Mouse (Mus musculus) heart, embryonic 14.5 days (tissue): ENCODE data around the gene Abca5. TPM values are rescaled to one million over a fixed set of nuclear protein-coding genes. Genes with fewer than 3 reads are reported as not detected.

Experiments used
- ATAC-seq: fragments of 200-750 bp; cut with Nextera tagmentation; 2 replicates; pipeline ENCODE4 v1.8.0; 2017; ENCODE audit warnings: low read depth, moderate TSS enrichment; ENCODE audit not compliant: insufficient number of reproducible peaks, insufficient read depth, low FRiP score
- H3K27ac ChIP-seq, 2 experiments: fragments of 200-500 bp in 1 of 2; fragments of 300-500 bp in 1 of 2; sonication (generic) in 1 of 2; replicated peaks in 1 of 2; 2 replicates each; pipeline ENCODE4 v1.5.1; 2012 to 2014; ENCODE audit warnings: low read depth in 2 of 2, low read length in 2 of 2, control low read depth in 1 of 2, mild to moderate bottlenecking in 1 of 2, mixed read lengths in 1 of 2; ENCODE audit not compliant: control insufficient read depth in 1 of 2, insufficient read depth in 1 of 2
- H3K27me3 ChIP-seq: fragments of 300-500 bp; sonication (generic); 2 replicates; pipeline ENCODE4 v1.6.1; 2014; ENCODE audit warnings: mild to moderate bottlenecking, low read length, control low read depth; ENCODE audit not compliant: control insufficient read depth, insufficient read depth
- H3K36me3 ChIP-seq: fragments of 300-500 bp; sonication (generic); 2 replicates; pipeline ENCODE4 v1.6.1; 2014; ENCODE audit warnings: mild to moderate bottlenecking, control low read depth, low read length, mixed read lengths; ENCODE audit not compliant: control insufficient read depth, insufficient read depth
- H3K4me1 ChIP-seq, 2 experiments: fragments of 200-500 bp in 1 of 2; fragments of 300-500 bp in 1 of 2; sonication (generic) in 1 of 2; 2 replicates each; pipeline ENCODE4 v1.6.1; 2012 to 2014; ENCODE audit warnings: low read length in 2 of 2, control low read depth in 1 of 2, mixed read lengths in 1 of 2; ENCODE audit not compliant: control insufficient read depth in 2 of 2, insufficient read depth in 2 of 2
- H3K4me2 ChIP-seq: fragments of 300-500 bp; sonication (generic); 2 replicates; pipeline ENCODE4 v1.6.1; 2014; ENCODE audit warnings: mild to moderate bottlenecking, low read length
- H3K4me3 ChIP-seq, 2 experiments: fragments of 200-500 bp in 1 of 2; fragments of 300-500 bp in 1 of 2; sonication (generic) in 1 of 2; 2 replicates each; pipeline ENCODE4 v1.5.1; 2012 to 2014; ENCODE audit warnings: low read length in 2 of 2, mild to moderate bottlenecking in 2 of 2, control low read depth in 1 of 2, low read depth in 1 of 2, moderate library complexity in 1 of 2; ENCODE audit not compliant: control insufficient read depth in 1 of 2, insufficient read depth in 1 of 2
- H3K9ac ChIP-seq: fragments of 300-500 bp; sonication (generic); 2 replicates; pipeline ENCODE4 v1.6.1; 2014; ENCODE audit warnings: mild to moderate bottlenecking, low read length
- H3K9me3 ChIP-seq: fragments of 300-500 bp; sonication (generic); 2 replicates; pipeline ENCODE4 v1.6.1; 2016; ENCODE audit warnings: low read length, control low read depth; ENCODE audit not compliant: control insufficient read depth
- WGBS: fragments of 180-500 bp; shearing (Covaris S2); extraction: QIAGEN DNeasy Blood & Tissue Kit; methylation state at CpG from one replicate; pipeline ENCODE4 v1.1.7; 2014; 5-methylcytosine and 5-hydroxymethylcytosine counted together
- polyA plus RNA-seq: library from polyadenylated mRNA; unstranded; fragments of >200 nt; fragmentation: Nextera tagmentation; extraction: Ambion mirVana; gene quantifications from 2 replicates; pipeline ENCODE4 v1.2.1, GENCODE M21; 2014

The Abca5 gene
- polyA plus RNA-seq, 1 experiment from 2014 or later = 5.0 TPM

- Histone ChIP-seq H3K4me1 (no peaks in the 10 kb centered on the region), H3K4me2 (no peak overlapping the region), H3K4me3 (no peak overlapping the region), H3K36me3 (no peaks in the 10 kb centered on the region), H3K27ac (no peak overlapping the region), H3K9me3 (no peaks in the 10 kb centered on the region), H3K9ac (no peak overlapping the region), H3K27me3 (no peaks in the 10 kb centered on the region)
- 48% methylated on average over 3 of the region's 3 CpGs for WGBS
- ATAC-seq = no peak
These were observed 85.3 kb downstream of the Abca5 start for GRCm38 (mm10) chr11:110252256-110252655.

DNA sequence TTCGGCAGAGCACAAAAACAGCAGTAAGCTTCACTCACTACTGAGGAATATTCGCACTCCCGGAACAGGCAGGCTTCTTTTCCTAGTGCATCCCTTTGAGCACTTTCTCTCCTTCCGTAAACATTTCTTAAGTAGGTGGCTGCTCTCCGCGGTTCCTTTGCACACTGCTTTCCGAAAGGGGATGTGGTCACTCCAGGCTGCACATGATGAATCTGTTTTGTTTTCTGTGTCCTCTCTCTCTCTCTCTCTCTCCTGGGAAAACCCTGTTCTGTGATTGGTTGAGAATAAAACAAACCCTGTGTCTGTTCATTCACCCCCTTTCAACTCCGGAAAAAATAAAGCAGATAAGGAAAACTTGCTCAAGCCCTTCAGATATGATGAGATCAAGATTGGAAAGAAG, 86.0 kb downstream of the Abca5 start, which contains the start of gene Abca6:
Gene Abca6, minus strand, starts transcription at position 243 of the 400 bp plus-strand sequence.
- H3K27me3 ChIP-seq = no peaks in the 10 kb centered on the region
- ATAC-seq = no peak
- no peaks in the 10 kb centered on the region for H3K4me1 ChIP-seq
- WGBS = 16% methylated on average over 8 of the region's 8 CpGs
- H3K4me2 ChIP-seq = peak within 1 kb of the TSS; percentile 43
- no peaks in the 10 kb centered on the region for H3K36me3 ChIP-seq
- H3K4me3 ChIP-seq = peak within 1 kb of the TSS; percentile 5 to 32; a peak in 3 of 4 replicates
- no peak within 1 kb of the TSS for H3K9ac ChIP-seq
- peak within 1 kb of the TSS in 1 of 2 experiments; percentile 39; a peak in 1 of 4 replicates for H3K27ac ChIP-seq
- H3K9me3 ChIP-seq = no peaks in the 10 kb centered on the region

- Histone ChIP-seq H3K9me3 (peaks cover 3% of the 10 kb centered on the region), H3K4me1 (no peaks in the 10 kb centered on the region), H3K27ac (no peak overlapping the region), H3K36me3 (no peaks in the 10 kb centered on the region), H3K27me3 (no peaks in the 10 kb centered on the region), H3K4me2 (no peak overlapping the region), H3K4me3 (no peak overlapping the region), H3K9ac (no peak overlapping the region)
- ATAC-seq = no peak
- WGBS = 86% methylated on average over 10 of the region's 10 CpGs
These were observed 92.8 kb downstream of the Abca5 start for GRCm38 (mm10) chr11:110244730-110245129.

DNA sequence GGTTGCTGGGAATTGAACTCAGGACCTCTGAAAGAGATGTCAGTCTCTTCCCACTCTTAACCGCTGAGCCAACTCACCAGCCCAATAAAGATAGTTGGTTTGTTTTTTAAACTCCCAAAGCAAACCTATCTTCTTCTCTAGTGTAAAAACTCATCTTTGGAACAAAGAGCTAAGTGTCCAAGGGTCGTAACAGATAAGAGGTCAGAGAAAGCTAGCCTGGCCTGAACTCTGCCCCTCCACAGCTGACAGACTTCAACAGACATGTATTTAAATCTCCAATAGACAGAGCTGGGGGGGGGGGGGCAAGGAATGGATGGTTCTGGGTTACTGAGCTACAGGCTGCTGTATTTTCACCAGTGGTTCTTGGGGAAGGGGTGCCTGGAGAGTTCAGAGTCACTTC, 100.0 kb downstream of the Abca5 start:
- WGBS = 66% methylated on average over 2 of the region's 2 CpGs
- no peaks in the 10 kb centered on the region for H3K4me1 ChIP-seq

GRCm38 (mm10) chr11:110232975-110233374, 104.5 kb downstream of the Abca5 start:
- H3K27ac ChIP-seq = no peak overlapping the region
- H3K9ac ChIP-seq = no peak overlapping the region
- no peaks in the 10 kb centered on the region for H3K9me3 ChIP-seq
- no peak overlapping the region for H3K4me2 ChIP-seq
- ATAC-seq = no peak
- no peaks in the 10 kb centered on the region for H3K36me3 ChIP-seq
- H3K4me1 ChIP-seq = no peaks in the 10 kb centered on the region
- no peak overlapping the region for H3K4me3 ChIP-seq
- no peaks in the 10 kb centered on the region for H3K27me3 ChIP-seq

More for the DNA sequence above, 100.0 kb downstream of the Abca5 start:
- Histone ChIP-seq H3K9ac (no peak overlapping the region), H3K9me3 (peaks cover 3% of the 10 kb centered on the region), H3K36me3 (no peaks in the 10 kb centered on the region), H3K27ac (no peak overlapping the region), H3K4me2 (no peak overlapping the region), H3K27me3 (no peaks in the 10 kb centered on the region), H3K4me3 (no peak overlapping the region)
- ATAC-seq = no peak

Other genes starting within 250 kb of the Abca5 start
- gene Abca8a, start 241.7 kb downstream of the Abca5 start, polyA plus RNA-seq = 2.5 and 3.2 TPM in 2 replicates
- gene Abca9, start 169.5 kb downstream of the Abca5 start, polyA plus RNA-seq = 4.2 and 4.5 TPM in 2 replicates
- 1.3 and 1.6 TPM in 2 replicates for gene Abca6, start 85.9 kb downstream of the Abca5 start, polyA plus RNA-seq
- gene Map2k6, start 61.4 kb upstream of the Abca5 start, polyA plus RNA-seq = 18.8 and 19.2 TPM in 2 replicates